Mouse (Mus musculus): ENCODE results near the gene Sv2c.
"Not testable (repeated sequence)": the region's sequence is repeated elsewhere in the genome, so short reads cannot be mapped to it uniquely, and the experiment has no call there.

Sv2c gene

GRCm38 (mm10) chr13:96132401-96132816, at the start of gene Sv2c:
Gene Sv2c (minus strand): TSS chr13:96132577.
- DNase-seq, result peak; percentile 13 to 35

DNA sequence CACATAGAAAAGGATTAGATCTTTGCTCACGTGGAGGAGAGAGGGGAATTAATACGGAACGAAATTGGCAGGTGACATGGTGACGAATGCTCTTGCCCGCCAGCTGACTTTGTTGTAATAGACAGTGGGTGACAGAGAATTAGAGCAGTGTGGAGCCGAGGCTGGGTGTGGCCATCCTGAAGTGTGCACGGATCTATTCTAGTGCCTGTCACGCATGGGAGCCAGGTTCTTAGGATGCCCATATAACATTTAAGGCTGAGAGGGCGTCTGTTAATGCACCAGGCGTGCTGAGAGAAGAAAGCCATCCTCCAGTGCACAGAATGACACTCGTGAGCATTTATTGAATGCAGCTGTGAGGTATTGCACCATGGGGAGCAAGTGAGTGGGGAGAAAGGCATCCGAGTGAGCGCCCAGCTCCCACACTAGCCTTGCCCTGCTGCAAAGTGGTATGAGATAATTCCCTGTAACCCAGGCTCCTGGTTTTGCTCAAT, 48.3 kb upstream of the Sv2c start:
- DNase-seq, result no peak

DNA sequence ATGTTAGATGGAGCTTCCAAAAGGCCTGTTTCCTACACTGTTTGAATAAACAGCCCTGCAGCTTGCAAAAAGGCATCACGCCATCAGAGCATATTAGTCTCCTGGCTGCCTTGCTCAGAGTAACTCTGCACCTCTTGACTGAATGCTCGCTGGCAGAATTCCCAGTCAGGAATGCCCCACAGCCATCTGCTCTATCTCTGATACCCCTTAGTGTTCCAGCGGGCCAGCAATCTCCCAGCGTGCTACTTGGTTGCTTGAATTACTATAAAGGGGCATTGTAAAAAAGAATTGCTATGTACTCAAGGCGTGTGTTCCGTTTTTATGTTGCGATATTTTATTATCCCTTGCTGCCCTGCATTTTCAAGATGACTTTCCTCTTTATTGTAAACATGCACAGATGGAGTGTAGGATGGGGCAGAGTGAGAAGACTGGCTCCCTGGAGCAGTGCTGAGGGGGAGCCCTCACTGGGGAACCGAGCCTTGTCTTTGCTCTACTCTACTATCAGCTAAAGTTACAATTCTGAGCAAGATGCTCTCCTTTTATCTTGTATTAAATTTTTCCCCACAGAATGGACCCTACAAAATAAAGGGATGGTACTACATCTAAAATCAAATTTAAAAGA, 43.3 kb upstream of the Sv2c start:
- peak; percentile 93 to 95 for DNase-seq

DNA sequence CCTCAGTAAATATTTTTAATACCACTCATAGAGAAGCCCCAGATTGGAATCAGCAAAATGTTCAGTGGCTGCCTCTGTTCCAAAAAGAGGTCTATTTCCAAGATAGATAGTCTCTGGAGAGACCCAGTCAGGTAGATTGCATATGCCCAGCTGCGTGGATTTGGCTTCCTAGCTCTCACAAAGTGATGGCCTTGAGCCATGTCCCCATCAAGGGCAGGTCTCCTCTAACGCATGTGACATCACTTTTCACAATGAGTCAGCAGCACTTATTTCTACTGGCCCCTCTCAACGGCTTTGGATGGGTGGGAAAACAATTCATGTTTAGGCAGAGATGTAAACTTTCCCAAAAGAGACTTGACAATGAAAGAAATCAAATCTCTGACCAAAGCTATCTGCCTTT, 41.3 kb upstream of the Sv2c start:
- no peak for DNase-seq

- DNase-seq, result no peak
Measured at GRCm38 (mm10) chr13:96172290-96172689, 39.9 kb upstream of the Sv2c start.

- no peak for DNase-seq
Measured at GRCm38 (mm10) chr13:96168991-96169665, 36.8 kb upstream of the Sv2c start.

DNA sequence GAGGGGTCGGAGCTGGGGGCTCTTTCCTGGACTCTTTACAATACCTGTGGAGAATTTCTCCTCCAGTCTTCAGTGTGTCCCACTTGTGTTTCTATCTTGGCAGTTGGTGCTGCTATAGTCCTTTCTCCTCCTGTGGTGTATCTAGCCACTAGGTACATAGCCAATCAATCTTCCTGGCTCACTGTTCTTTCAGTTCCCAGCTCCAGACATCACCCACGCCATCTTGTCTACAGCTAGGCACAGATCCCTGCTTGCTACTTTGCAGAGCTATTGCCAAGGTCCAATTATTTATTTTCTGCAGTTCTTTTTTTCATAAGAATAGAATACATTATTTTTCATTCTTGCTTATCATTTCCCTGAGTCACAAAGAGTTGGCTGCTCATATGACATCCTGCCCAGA, 34.2 kb upstream of the Sv2c start:
- no peak for DNase-seq

DNA sequence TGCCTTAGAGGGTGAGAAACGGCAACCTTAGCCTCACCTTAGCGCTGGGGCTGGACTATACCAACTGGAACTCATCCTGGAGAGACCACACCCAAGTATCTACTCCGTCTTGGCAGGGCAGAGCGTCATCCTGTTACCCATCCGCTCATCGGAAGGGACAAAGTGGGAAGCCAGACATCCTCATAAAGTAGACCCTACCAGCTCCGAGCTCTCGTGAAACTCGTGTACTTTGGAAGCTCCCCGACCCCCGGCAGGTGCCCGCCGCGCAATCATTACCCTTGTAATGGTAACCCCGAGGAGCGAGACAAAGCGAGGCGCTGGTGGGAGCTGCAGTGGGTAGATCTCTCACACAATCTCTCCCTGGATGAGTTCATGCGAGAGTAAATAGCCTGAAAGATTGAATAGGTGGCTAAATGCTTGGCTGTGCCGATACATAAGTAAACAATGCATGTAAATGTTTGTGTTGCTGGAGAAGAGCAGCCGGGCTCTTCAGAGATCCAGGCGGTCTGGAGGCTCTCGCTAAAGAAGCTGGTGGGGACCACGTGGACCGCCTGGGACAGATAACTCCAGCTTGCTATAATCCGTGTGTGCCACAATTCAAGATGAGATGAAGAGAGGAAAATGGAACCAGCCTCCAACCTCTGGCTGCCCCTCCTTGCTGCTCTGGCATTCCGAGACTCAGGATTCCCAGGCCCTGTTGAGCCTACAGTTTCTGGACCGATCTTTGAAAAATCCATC, 1.2 kb upstream of the Sv2c start:
- peak in 1 of 2 experiments; percentile 7 for DNase-seq

- DNase-seq, result no peak
Measured at GRCm38 (mm10) chr13:96132833-96133232, 456 bp upstream of the Sv2c start.

GRCm38 (mm10) chr13:96131911-96132310, 466 bp downstream of the Sv2c start:
- no peak for DNase-seq

DNA sequence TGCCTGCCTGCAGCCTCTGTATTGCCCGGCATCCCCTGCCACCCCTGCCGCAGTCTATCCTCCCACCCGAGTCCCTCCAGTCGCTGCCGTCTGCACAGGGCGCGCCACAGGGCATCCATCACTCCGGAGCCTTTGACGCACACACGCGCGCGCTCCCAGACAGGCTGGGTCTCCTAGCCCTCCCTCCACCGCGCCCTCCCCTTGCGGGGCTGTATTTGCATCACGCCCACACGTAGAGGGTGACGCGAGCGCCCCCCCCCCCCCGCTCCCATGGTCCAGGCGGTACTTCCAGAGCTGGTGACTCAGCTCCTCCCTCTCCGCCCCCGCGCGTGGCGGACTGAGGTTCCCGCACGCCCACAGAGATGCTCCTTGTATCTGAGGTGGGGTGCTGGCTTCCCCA, 1.3 kb downstream of the Sv2c start:
- peak; percentile 15 to 50 for DNase-seq

GRCm38 (mm10) chr13:96129081-96129480, 3.3 kb downstream of the Sv2c start:
- DNase-seq, result no peak

DNA sequence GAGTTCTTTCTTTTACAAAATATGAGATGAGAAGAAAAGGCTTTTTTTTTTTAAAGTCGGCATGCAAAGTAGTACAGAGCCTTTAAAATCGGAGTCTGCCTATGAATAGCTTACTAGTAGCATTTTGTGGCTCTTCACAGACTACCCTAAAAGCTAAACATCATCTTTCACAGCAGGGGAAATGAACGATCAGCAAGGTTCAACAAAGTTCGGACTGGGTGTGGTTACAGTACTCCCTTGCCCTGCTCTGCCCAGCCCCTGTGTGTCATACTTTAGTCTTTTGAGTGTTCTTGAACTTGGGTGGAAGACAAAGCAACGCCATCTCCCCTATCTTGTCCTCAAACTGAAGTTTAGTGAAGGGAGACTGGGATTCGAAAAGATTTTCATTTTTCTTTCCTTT, 5.7 kb downstream of the Sv2c start:
- DNase-seq, result no peak

DNA sequence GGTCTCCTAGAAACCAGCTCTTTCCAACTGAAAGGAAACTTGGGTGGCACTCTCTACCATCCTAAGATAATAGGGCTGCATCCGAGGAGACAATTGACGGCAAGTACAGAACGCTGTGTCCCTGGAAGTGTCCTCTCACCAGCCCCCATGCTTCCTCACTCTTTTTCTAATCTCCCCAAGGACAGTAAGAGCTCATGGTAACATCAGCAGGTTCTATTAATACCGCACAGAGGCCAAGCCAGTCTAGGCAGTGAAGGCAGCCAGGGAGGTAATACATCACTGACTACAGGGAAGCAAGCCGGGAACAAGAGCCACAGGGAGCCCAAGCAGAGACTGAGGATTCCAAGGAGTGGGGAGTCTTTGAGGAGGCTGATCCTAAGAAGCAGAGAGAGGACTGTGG, 7.4 kb downstream of the Sv2c start:
- no peak for DNase-seq

GRCm38 (mm10) chr13:96112711-96113110, 19.7 kb downstream of the Sv2c start:
- DNase-seq, result no peak

GRCm38 (mm10) chr13:96110767-96111166, 21.6 kb downstream of the Sv2c start:
- DNase-seq, result no peak

GRCm38 (mm10) chr13:96106367-96106766, 26.0 kb downstream of the Sv2c start:
- DNase-seq, result no peak

GRCm38 (mm10) chr13:96090929-96091328, 41.4 kb downstream of the Sv2c start:
- DNase-seq, result no peak

DNA sequence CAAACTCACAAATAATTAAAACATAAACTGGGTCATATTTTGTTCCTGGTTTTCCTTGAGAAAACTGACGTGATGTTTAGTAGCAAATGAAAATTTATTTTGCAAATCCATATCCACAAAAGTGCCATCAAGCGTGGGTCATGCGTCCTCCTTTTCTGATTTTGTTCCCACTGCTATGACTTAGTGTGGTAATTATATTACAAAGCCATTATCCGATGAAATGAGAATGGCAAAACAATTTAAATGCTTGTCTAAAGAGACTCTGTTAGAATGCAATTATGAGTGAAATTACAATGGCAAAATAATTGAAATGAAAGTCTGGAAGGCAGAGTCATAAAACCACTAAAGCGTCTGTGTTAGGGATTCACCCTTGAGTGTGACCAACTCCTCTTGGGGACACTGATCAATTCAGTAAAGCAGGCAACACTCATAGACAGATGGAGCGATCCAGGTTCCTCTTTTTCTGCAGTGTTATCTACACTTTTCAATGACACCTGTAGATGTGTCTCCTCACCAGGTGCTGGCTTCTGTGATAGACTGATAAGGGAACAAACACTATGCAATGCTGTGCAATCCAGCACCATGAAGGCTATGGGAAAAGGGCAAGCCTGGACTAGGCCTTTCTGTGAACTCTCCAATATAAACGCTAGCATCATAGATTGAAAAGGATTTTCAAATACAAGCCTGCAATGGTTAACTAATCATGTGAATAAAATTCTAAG, 46.6 kb downstream of the Sv2c start:
- DNase-seq, result no peak

GRCm38 (mm10) chr13:96081754-96082153, 50.6 kb downstream of the Sv2c start, which contains the start of gene Gm17190:
Gene Gm17190 (plus strand): TSS chr13:96082054.
- not testable (repeated sequence) for DNase-seq

GRCm38 (mm10) chr13:96081276-96081675, 51.1 kb downstream of the Sv2c start, which contains the start of gene Gm20075:
Gene Gm20075 (minus strand): TSS chr13:96081376.
- not testable (repeated sequence) for DNase-seq

DNA sequence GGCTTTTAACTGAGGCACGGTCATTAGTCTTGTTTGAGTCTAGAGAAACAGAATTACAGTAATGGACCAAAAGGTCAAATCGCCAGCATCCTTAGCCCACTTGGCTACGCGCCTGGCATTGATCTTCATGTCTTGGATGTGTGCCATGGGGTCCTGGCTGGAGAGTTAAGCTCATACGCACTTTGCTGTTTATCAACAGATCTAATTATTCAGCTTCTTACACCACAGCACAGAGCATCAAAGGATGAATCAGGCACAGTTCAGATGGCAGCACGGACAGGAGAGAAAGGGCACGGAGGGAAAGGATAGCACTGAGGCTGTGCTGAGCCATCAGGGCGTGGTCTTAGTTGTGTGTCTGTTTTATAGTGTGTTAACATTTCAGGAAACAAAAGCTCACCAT, 58.8 kb downstream of the Sv2c start:
- no peak for DNase-seq

- no peak for DNase-seq
Measured at GRCm38 (mm10) chr13:96052755-96053154, 79.6 kb downstream of the Sv2c start.
